ENCODE assay signal across 10 mouse cellular contexts in the genomic region with DNA sequence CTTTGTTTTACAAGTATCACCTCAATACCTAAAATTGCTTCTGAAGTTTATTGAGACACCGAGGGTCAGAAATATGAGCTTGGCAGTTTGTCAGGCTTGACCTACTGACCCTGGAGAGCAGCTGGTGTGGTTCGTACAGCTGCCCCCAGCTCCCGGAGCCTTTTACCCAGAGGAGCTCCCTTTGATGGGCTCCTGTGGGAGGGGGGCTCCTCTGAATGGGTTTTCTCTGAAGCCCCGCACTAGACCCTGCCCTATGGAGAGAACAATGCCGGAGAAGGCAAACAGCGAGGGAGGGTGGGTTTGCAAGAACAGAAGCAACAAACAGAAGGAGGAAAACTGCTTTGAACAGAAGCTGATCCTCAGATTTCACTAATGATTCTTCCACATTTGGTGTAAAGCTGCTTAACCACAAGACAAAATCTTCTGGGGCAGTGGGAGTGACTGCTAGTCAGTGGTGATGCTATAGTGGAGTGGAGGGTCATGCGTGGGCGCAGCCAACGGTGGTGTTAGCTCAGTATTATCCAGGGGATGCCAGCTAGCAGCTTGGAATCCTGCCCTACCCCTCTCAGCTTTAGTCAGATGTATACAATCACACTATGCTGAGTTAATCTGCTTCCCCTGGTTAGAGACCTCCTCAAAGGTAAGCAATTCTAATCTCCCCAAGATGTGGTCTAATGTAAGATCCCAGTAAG.
DNase-seq lines count a peak whose midpoint lies in the region; ATAC-seq and TF ChIP-seq lines count a peak whose summit lies in the region.
"Had no signal": no experiment of that assay in that cellular context is flagged by ENCODE, and none has a peak within 500 bp of the region (broad histone marks: within the 10 kb centered on the region; RNA-seq: fewer than 3 reads in every experiment).

No protein-coding gene starts in this region.

- peaks cover 68% of the 10 kb centered on the region for H3K4me1 ChIP-seq in hindbrain, embryonic 10.5 days (replicated peaks)
- peaks cover 4% of the 10 kb centered on the region for H3K4me1 ChIP-seq in hindbrain, postnatal 0 days (ENCODE audit: insufficient read depth, low read length)
- H3K4me1 ChIP-seq in embryonic facial prominence, embryonic 11.5 days (ENCODE audit: control insufficient read depth, insufficient read depth, low read length), result peaks cover 2% of the 10 kb centered on the region; the same call in 1 of the 2 replicates
- H3K4me1 ChIP-seq in hindbrain, embryonic 13.5 days (replicated peaks), result peaks cover 24% of the 10 kb centered on the region
- no peaks in the 10 kb centered on the region for H3K4me1 ChIP-seq in cerebellum, adult 2 months (ENCODE audit: control insufficient read depth, insufficient read depth, low read length)

- H3K9me3 ChIP-seq in hindbrain, embryonic 10.5 days, result no peaks in the 10 kb centered on the region
- H3K9me3 ChIP-seq in hindbrain, postnatal 0 days (ENCODE audit: low read length), result no peaks in the 10 kb centered on the region
- no peaks in the 10 kb centered on the region for H3K9me3 ChIP-seq in embryonic facial prominence, embryonic 11.5 days (replicated peaks; ENCODE audit: control insufficient read depth, low read length)
- H3K9me3 ChIP-seq in hindbrain, embryonic 13.5 days, result no peaks in the 10 kb centered on the region

- H3ac ChIP-seq in myocyte (ENCODE audit: control insufficient read depth, insufficient read length), result no peak overlapping the region

- no peaks in the 10 kb centered on the region for H3K36me3 ChIP-seq in hindbrain, embryonic 10.5 days
- H3K36me3 ChIP-seq in hindbrain, postnatal 0 days (ENCODE audit: insufficient read depth, low read length), result no peaks in the 10 kb centered on the region
- H3K36me3 ChIP-seq in embryonic facial prominence, embryonic 11.5 days (replicated peaks; ENCODE audit: control insufficient read depth, insufficient read depth, low read depth, low read length), result no peaks in the 10 kb centered on the region
- H3K36me3 ChIP-seq in hindbrain, embryonic 13.5 days, result no peaks in the 10 kb centered on the region
- no peaks in the 10 kb centered on the region for H3K36me3 ChIP-seq in myocyte (ENCODE audit: control insufficient read depth, insufficient read depth)

- ATAC-seq in hindbrain, postnatal 0 days, result no peak; the same call in 1 of the 2 replicates
- ATAC-seq in embryonic facial prominence, embryonic 11.5 days (replicated peaks; ENCODE audit: insufficient number of reproducible peaks, low FRiP score, low TSS enrichment, low read depth), result peak; percentile 88
- ATAC-seq in hindbrain, embryonic 13.5 days (ENCODE audit: low FRiP score), result peak; percentile 67; the same call in 1 of the 2 replicates

- H3K27ac ChIP-seq in hindbrain, embryonic 10.5 days, result peak overlapping the region; percentile 93
- H3K27ac ChIP-seq in hindbrain, postnatal 0 days, result no peak overlapping the region
- H3K27ac ChIP-seq in embryonic facial prominence, embryonic 11.5 days (replicated peaks; ENCODE audit: low read depth, low read length), result peak overlapping the region; percentile 38; the same call in 1 of the 2 replicates
- peak overlapping the region; percentile 10; the same call in 1 of the 2 replicates for H3K27ac ChIP-seq in hindbrain, embryonic 13.5 days
- no peak overlapping the region for H3K27ac ChIP-seq in cerebellum, adult 2 months (ENCODE audit: insufficient read depth, low read length)
- H3K27ac ChIP-seq: macrophage had no signal

- intact Hi-C loops in left cerebral cortex, postnatal 25 days (cut with DNase I), result no loop called here

- DNase-seq in hindbrain, embryonic 10.5 days (ENCODE audit: low spot score), result peak; percentile 85
- no peak for DNase-seq in hindbrain, postnatal 0 days (ENCODE audit: low spot score)
- DNase-seq in embryonic facial prominence, embryonic 11.5 days (ENCODE audit: low spot score), result peak; percentile 45
- no peak for DNase-seq in cerebellum, adult 2 months
- DNase-seq in layer of hippocampus, adult 11-12 months (ENCODE audit: low spot score), result no peak
- no peak for DNase-seq in left cerebral cortex, postnatal 25 days (ENCODE audit: low spot score in 2 of 2)

- 3% methylated on average over 9 of the region's 9 CpGs for WGBS in hindbrain, embryonic 10.5 days
- WGBS in hindbrain, postnatal 0 days, result 15% methylated on average over 9 of the region's 9 CpGs
- WGBS in embryonic facial prominence, embryonic 11.5 days, result 12% methylated on average over 9 of the region's 9 CpGs
- WGBS in hindbrain, embryonic 13.5 days, result 7% methylated on average over 9 of the region's 9 CpGs
- 37% methylated on average over 9 of the region's 9 CpGs for WGBS in cerebellum, adult 2 months

- H3K4me2 ChIP-seq in hindbrain, postnatal 0 days (ENCODE audit: low read depth, low read length), result no peak overlapping the region
- no peak overlapping the region for H3K4me2 ChIP-seq in embryonic facial prominence, embryonic 11.5 days (ENCODE audit: low read depth, low read length)
- no peak overlapping the region for H3K4me2 ChIP-seq in hindbrain, embryonic 13.5 days
- peak overlapping the region; percentile 30 for H3K4me2 ChIP-seq in myocyte (ENCODE audit: low read depth)
- H3K4me2 ChIP-seq: heart, embryonic 11.5 days had no signal

- H3K4me3 ChIP-seq in hindbrain, embryonic 10.5 days, result peak overlapping the region; percentile 31
- no peak overlapping the region for H3K4me3 ChIP-seq in hindbrain, postnatal 0 days (ENCODE audit: low read length)
- H3K4me3 ChIP-seq in embryonic facial prominence, embryonic 11.5 days (ENCODE audit: low read depth, low read length), result no peak overlapping the region
- H3K4me3 ChIP-seq in hindbrain, embryonic 13.5 days, result no peak overlapping the region
- no peak overlapping the region for H3K4me3 ChIP-seq in myocyte
- no peak overlapping the region for H3K4me3 ChIP-seq in cerebellum, adult 2 months (replicated peaks; ENCODE audit: insufficient read depth, low read depth, low read length)

- no peak for TF ChIP-seq POLR2A in myocyte (IDR thresholded peaks at IDR 0.05; ENCODE audit: insufficient read length, low read depth)
- no peak for TF ChIP-seq POLR2A in cerebellum, adult 2 months (IDR thresholded peaks at IDR 0.05; ENCODE audit: borderline replicate concordance, insufficient read depth, low read length)

- TF ChIP-seq CTCF in hindbrain, postnatal 0 days (IDR thresholded peaks at IDR 0.05; ENCODE audit: low read depth), result no peak
- no peak for TF ChIP-seq CTCF in cerebellum, adult 2 months (IDR thresholded peaks at IDR 0.05; ENCODE audit: borderline replicate concordance, insufficient read depth, low read depth, low read length)

- 0 out of 2 replicates have a peak, but pooled peaks cover 5% of the 10 kb centered on the region for H3K27me3 ChIP-seq in hindbrain, embryonic 10.5 days (ENCODE audit: insufficient read depth, poor library complexity, severe bottlenecking)
- no peaks in the 10 kb centered on the region for H3K27me3 ChIP-seq in hindbrain, postnatal 0 days (ENCODE audit: insufficient read depth, low read length)
- no peaks in the 10 kb centered on the region for H3K27me3 ChIP-seq in embryonic facial prominence, embryonic 11.5 days (ENCODE audit: control insufficient read depth, insufficient read depth, low read length)
- no peaks in the 10 kb centered on the region for H3K27me3 ChIP-seq in hindbrain, embryonic 13.5 days
- H3K27me3 ChIP-seq in myocyte (ENCODE audit: control insufficient read depth, insufficient read depth, insufficient read length), result no peaks in the 10 kb centered on the region
- H3K27me3 ChIP-seq in cerebellum, adult 2 months (ENCODE audit: control insufficient read depth, insufficient read depth, low read length), result no peaks in the 10 kb centered on the region

- H3K79me2 ChIP-seq in myocyte (ENCODE audit: control insufficient read depth, insufficient read depth), result no peaks in the 10 kb centered on the region

- H3K9ac ChIP-seq in hindbrain, postnatal 0 days (replicated peaks; ENCODE audit: low read length), result no peak overlapping the region
- no peak overlapping the region for H3K9ac ChIP-seq in embryonic facial prominence, embryonic 11.5 days (replicated peaks; ENCODE audit: low read length)
- 0 out of 2 replicates have a peak overlapping the region, but pooled peaks have one; percentile 14 for H3K9ac ChIP-seq in hindbrain, embryonic 13.5 days

TF ChIP-seq in myocyte, 11 proteins besides CTCF, POLR2A, EP300 and RAD21:
- TF ChIP-seq CEBPB (IDR thresholded peaks at IDR 0.05; ENCODE audit: insufficient read depth, poor library complexity, severe bottlenecking), result no peak
- no peak for TF ChIP-seq USF1 (IDR thresholded peaks at IDR 0.05; ENCODE audit: low read depth)
- TF ChIP-seq E2F4 (IDR thresholded peaks at IDR 0.05; ENCODE audit: insufficient read depth), result no peak
- peak; percentile 34 for TF ChIP-seq TCF12 (IDR thresholded peaks at IDR 0.05; ENCODE audit: insufficient read depth, poor library complexity, severe bottlenecking)
- TF ChIP-seq POLR2AphosphoS2 (IDR thresholded peaks at IDR 0.05; ENCODE audit: insufficient read length, low read depth), result no peak
- TF ChIP-seq MYOD1 (IDR thresholded peaks at IDR 0.05; ENCODE audit: control insufficient read depth in 1 of 3, insufficient read length in 2 of 3, low read depth in 2 of 3), result peak in 2 of 3 experiments; percentile 81 to 83
- peak; percentile 15 to 82 (median 77) for TF ChIP-seq MYOG (IDR thresholded peaks at IDR 0.05; ENCODE audit: control insufficient read depth in 1 of 3, insufficient read depth in 1 of 3, insufficient read length in 2 of 3, low read depth in 2 of 3)
- no peak for TF ChIP-seq REST (IDR thresholded peaks at IDR 0.05; ENCODE audit: insufficient read depth, insufficient read length)
- peak; percentile 6 for TF ChIP-seq TCF3 (IDR thresholded peaks at IDR 0.05; ENCODE audit: insufficient read length, low read depth)
- TF ChIP-seq SRF (IDR thresholded peaks at IDR 0.05; ENCODE audit: control insufficient read depth, insufficient read length, low read depth), result no peak
- TF ChIP-seq MAX (IDR thresholded peaks at IDR 0.05; ENCODE audit: low read depth), result no peak

Comparison
In these comparisons a context has a peak if more than half of its experiments do, and no peak if none do; other contexts are left out.
1. DNase-seq: peak in hindbrain, embryonic 10.5 days (single experiment) and embryonic facial prominence, embryonic 11.5 days (single experiment); none in hindbrain, postnatal 0 days (single experiment), cerebellum, adult 2 months (0 of 2), layer of hippocampus, adult 11-12 months (single experiment) and left cerebral cortex, postnatal 25 days (0 of 2).
2. H3K27ac ChIP-seq: peak in hindbrain, embryonic 10.5 days (single experiment), embryonic facial prominence, embryonic 11.5 days (single experiment) and hindbrain, embryonic 13.5 days (single experiment); none in hindbrain, postnatal 0 days (single experiment) and cerebellum, adult 2 months (single experiment).